Mouse (Mus musculus) effector memory CD4-positive, alpha-beta T cell, adult 7 months (primary cell): ENCODE results near the gene Mtx2. TPM values are rescaled to one million over a fixed set of nuclear protein-coding genes. Genes with fewer than 3 reads are reported as not detected.

Experiments
- polyA plus RNA-seq: library from polyadenylated mRNA; unstranded; fragments of 100-300 nt; shearing (Covaris generic); gene quantifications from one replicate; pipeline ENCODE4 v1.2.1, GENCODE M21; 2017

Mtx2 gene
- polyA plus RNA-seq: 29.4 TPM

GRCm38 (mm10) chr2:74825730-74826430, at the start of gene Mtx2:
Gene Mtx2 (plus strand): TSS chr2:74825803.

Other genes starting within 250 kb of the Mtx2 start
- 24.1 TPM for gene Lnpk, start 246.4 kb upstream of the Mtx2 start, polyA plus RNA-seq
- not detected for gene Evx2, start 166.2 kb upstream of the Mtx2 start, polyA plus RNA-seq
- gene Hoxd13, start 157.5 kb upstream of the Mtx2 start, polyA plus RNA-seq: not detected
- gene Hoxd12, start 150.8 kb upstream of the Mtx2 start, polyA plus RNA-seq: not detected
- gene Hoxd11, start 146.2 kb upstream of the Mtx2 start, polyA plus RNA-seq: not detected
- gene Hoxd10, start 133.9 kb upstream of the Mtx2 start, polyA plus RNA-seq: not detected
- gene Hoxd9, start 128.1 kb upstream of the Mtx2 start, polyA plus RNA-seq: not detected
- 0.22 TPM for gene Hoxd8, start 121.2 kb upstream of the Mtx2 start, polyA plus RNA-seq
- gene Hoxd3, start 113.9 kb upstream of the Mtx2 start, polyA plus RNA-seq: not detected
- gene Hoxd4, start 113.9 kb upstream of the Mtx2 start, polyA plus RNA-seq: 0.27 TPM
- gene Gm28230, start 99.1 kb upstream of the Mtx2 start, polyA plus RNA-seq: not detected
- gene Hoxd1, start 62.8 kb upstream of the Mtx2 start, polyA plus RNA-seq: 0.34 TPM